Mouse (Mus musculus): ENCODE results near the gene Calm3. TPM values are rescaled to one million over a fixed set of nuclear protein-coding genes. Genes with fewer than 3 reads are reported as not detected.

Calm3 gene
- total and polyA plus RNA-seq, 3 experiments, result 294 to 623 (median 326) TPM

- H3K27me3 ChIP-seq (replicated peaks), result no peaks in the 10 kb centered on the region
- H3K27ac ChIP-seq (ENCODE audit: insufficient read depth, low read depth), result peak overlapping the region; percentile 7; the same call in 1 of the 2 replicates
- no peaks in the 10 kb centered on the region for H3K79me2 ChIP-seq (replicated peaks; ENCODE audit: control insufficient read depth, extremely low read depth, insufficient read depth, poor library complexity, severe bottlenecking)
- no peaks in the 10 kb centered on the region for H3K9me3 ChIP-seq (replicated peaks; ENCODE audit: low read length)
- dilution Hi-C loops (cut with MboI; ENCODE audit: extremely low pct_ligation_motif_present, extremely low pct_unique_long_range_greater_than_20kb, low sequenced_read_pairs) (no loop called here), in situ Hi-C loops (cut with MboI; ENCODE audit: low pct_ligation_motif_present, low pct_unique_long_range_greater_than_20kb, low sequenced_read_pairs) (loop anchor here (5.0 kb wide), 2 partner anchors 33 to 88 kb away; partner anchors contain the start of genes Fkrp and Strn4)
- H3K4me2 ChIP-seq (ENCODE audit: insufficient read depth, low read depth, poor library complexity, severe bottlenecking), result peak overlapping the region; percentile 42; the same call in 1 of the 2 replicates
- no peak for DNase-seq (ENCODE audit: extremely low read depth)
- peaks cover 3 to 19% of the 10 kb centered on the region in 2 experiments for H3K36me3 ChIP-seq (replicated peaks in 1 of 2; ENCODE audit: control insufficient read depth in 1 of 2, insufficient read depth in 1 of 2, low read length in 1 of 2)
- no peak for TF ChIP-seq KAT2A (IDR thresholded peaks at IDR 0.05; ENCODE audit: insufficient replicate concordance, low read length)
- TF ChIP-seq EP300 (IDR thresholded peaks at IDR 0.05; ENCODE audit: low read length), result no peak
- TF ChIP-seq ELF1 (IDR thresholded peaks at IDR 0.05; ENCODE audit: low read depth, low read length), result no peak
- no peak for TF ChIP-seq CHD2 (IDR thresholded peaks at IDR 0.05; ENCODE audit: low read length)
- TF ChIP-seq BHLHE40 (IDR thresholded peaks at IDR 0.05; ENCODE audit: low read depth, low read length), result no peak
- no peak for TF ChIP-seq USF2 (conservative IDR thresholded peaks at IDR 0.05; ENCODE audit: low read depth, low read length)
- no peak for TF ChIP-seq POLR2AphosphoS2 (IDR thresholded peaks at IDR 0.05; ENCODE audit: low read depth, low read length)
- no peak for TF ChIP-seq CTCF (conservative IDR thresholded peaks at IDR 0.05 in 1 of 2, IDR thresholded peaks at IDR 0.05 in 1 of 2; ENCODE audit: low read depth in 2 of 2, low read length in 2 of 2)
- no peak for TF ChIP-seq ZMIZ1 (IDR thresholded peaks at IDR 0.05; ENCODE audit: low read depth, low read length)
- no peak for TF ChIP-seq HCFC1 (IDR thresholded peaks at IDR 0.05; ENCODE audit: low read depth, low read length)
- no peak for TF ChIP-seq MAZ (IDR thresholded peaks at IDR 0.05; ENCODE audit: low read depth, low read length)
- TF ChIP-seq ZC3H11A (IDR thresholded peaks at IDR 0.05; ENCODE audit: low read depth, low read length), result no peak
- TF ChIP-seq TBP (conservative IDR thresholded peaks at IDR 0.05; ENCODE audit: low read depth, low read length), result no peak
- TF ChIP-seq JUN (IDR thresholded peaks at IDR 0.05; ENCODE audit: insufficient read depth, low read depth, low read length), result no peak
- TF ChIP-seq ZNF384 (IDR thresholded peaks at IDR 0.05; ENCODE audit: low read depth, low read length), result no peak
- TF ChIP-seq RAD21 (IDR thresholded peaks at IDR 0.05; ENCODE audit: low read depth, low read length), result no peak
- peaks cover 57 to 84% of the 10 kb centered on the region in 2 experiments for H3K4me1 ChIP-seq (ENCODE audit: control insufficient read depth in 1 of 2, insufficient read depth in 2 of 2)
- peak overlapping the region in 2 of 3 experiments; percentile 0 to 19 for H3K4me3 ChIP-seq (replicated peaks in 1 of 3; ENCODE audit: low read depth in 2 of 3, low read length in 2 of 3, poor library complexity in 1 of 3)
- H3K9ac ChIP-seq (ENCODE audit: insufficient read depth, low read depth), result peak overlapping the region; percentile 10; the same call in 1 of the 2 replicates
These were observed 18.4 kb downstream of the Calm3 start for GRCm38 (mm10) chr7:16905491-16906021.

DNA sequence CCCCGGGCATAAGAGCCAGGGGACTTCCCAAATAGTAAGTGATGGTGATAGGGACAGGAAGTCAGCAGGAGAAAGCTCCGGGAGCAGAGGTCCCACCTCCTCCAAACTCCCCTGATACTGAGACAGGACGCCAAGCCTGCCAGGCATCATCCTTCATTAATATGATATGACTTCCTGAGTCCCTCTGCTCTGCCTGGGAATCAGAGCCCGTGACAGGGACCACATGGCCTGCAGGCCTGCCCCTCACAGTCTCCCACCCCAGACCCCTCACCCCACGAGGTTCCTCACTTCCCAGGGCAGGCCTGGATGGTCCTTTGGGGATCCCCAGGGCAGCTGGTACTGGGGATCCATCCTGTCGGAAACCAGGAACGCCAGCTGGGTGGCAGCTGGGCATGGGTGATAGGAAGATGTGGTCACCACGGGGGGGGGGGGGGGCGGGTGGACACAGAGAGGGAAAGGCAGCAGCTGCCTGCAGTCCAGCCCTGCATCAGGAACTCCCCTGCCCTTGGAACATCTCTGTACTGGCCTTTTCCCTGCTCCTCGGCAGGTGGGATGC, 19.7 kb downstream of the Calm3 start:
- dilution Hi-C loops (cut with MboI; ENCODE audit: extremely low pct_ligation_motif_present, extremely low pct_unique_long_range_greater_than_20kb, low sequenced_read_pairs) (no loop called here), in situ Hi-C loops (cut with MboI; ENCODE audit: low pct_ligation_motif_present, low pct_unique_long_range_greater_than_20kb, low sequenced_read_pairs) (no loop called here)
- peaks cover 62 to 84% of the 10 kb centered on the region in 2 experiments for H3K4me1 ChIP-seq (ENCODE audit: control insufficient read depth in 1 of 2, insufficient read depth in 2 of 2)
- H3K79me2 ChIP-seq (replicated peaks; ENCODE audit: control insufficient read depth, extremely low read depth, insufficient read depth, poor library complexity, severe bottlenecking), result no peaks in the 10 kb centered on the region
- H3K4me2 ChIP-seq (ENCODE audit: insufficient read depth, low read depth, poor library complexity, severe bottlenecking), result no peak overlapping the region
- TF ChIP-seq TBP (conservative IDR thresholded peaks at IDR 0.05; ENCODE audit: low read depth, low read length) (no peak), PAX5 (IDR thresholded peaks at IDR 0.05; ENCODE audit: low read length) (no peak), RCOR1 (conservative IDR thresholded peaks at IDR 0.05; ENCODE audit: low read depth, low read length) (no peak), MAZ (IDR thresholded peaks at IDR 0.05; ENCODE audit: low read depth, low read length) (no peak), RAD21 (IDR thresholded peaks at IDR 0.05; ENCODE audit: low read depth, low read length) (no peak), HCFC1 (IDR thresholded peaks at IDR 0.05; ENCODE audit: low read depth, low read length) (no peak), NELFE (IDR thresholded peaks at IDR 0.05; ENCODE audit: low read depth, low read length) (no peak), SMC3 (IDR thresholded peaks at IDR 0.05; ENCODE audit: low read depth, low read length) (no peak), MAX (IDR thresholded peaks at IDR 0.05; ENCODE audit: low read length) (no peak), USF2 (conservative IDR thresholded peaks at IDR 0.05; ENCODE audit: low read depth, low read length) (no peak), MXI1 (IDR thresholded peaks at IDR 0.05; ENCODE audit: low read depth, low read length) (no peak), ZMIZ1 (IDR thresholded peaks at IDR 0.05; ENCODE audit: low read depth, low read length) (no peak), IRF4 (IDR thresholded peaks at IDR 0.05; ENCODE audit: low read depth, low read length) (no peak), ZNF384 (IDR thresholded peaks at IDR 0.05; ENCODE audit: low read depth, low read length) (no peak), USF1 (IDR thresholded peaks at IDR 0.05; ENCODE audit: low read depth, low read length) (no peak), ZKSCAN1 (IDR thresholded peaks at IDR 0.05; ENCODE audit: borderline replicate concordance, low read depth, low read length) (no peak)
- DNase-seq (ENCODE audit: extremely low read depth), result no peak
- no peaks in the 10 kb centered on the region for H3K9me3 ChIP-seq (replicated peaks; ENCODE audit: low read length)
- H3K27ac ChIP-seq (ENCODE audit: insufficient read depth, low read depth), result no peak overlapping the region
- no peak overlapping the region for H3K4me3 ChIP-seq (replicated peaks in 1 of 3; ENCODE audit: low read depth in 2 of 3, low read length in 2 of 3, poor library complexity in 1 of 3)
- H3K36me3 ChIP-seq (replicated peaks in 1 of 2; ENCODE audit: control insufficient read depth in 1 of 2, insufficient read depth in 1 of 2, low read length in 1 of 2), result peaks cover 3 to 7% of the 10 kb centered on the region in 2 experiments
- no peaks in the 10 kb centered on the region for H3K27me3 ChIP-seq (replicated peaks)
- no peak overlapping the region for H3K9ac ChIP-seq (ENCODE audit: insufficient read depth, low read depth)

Data from CH12.LX (cell line).